Mouse (Mus musculus) erythroblast, embryonic 14.5 days (primary cell): ENCODE data around the gene Cdca8. TPM values are rescaled to one million over a fixed set of nuclear protein-coding genes. Genes with fewer than 3 reads are reported as not detected.
A peak's percentile ranks its signal among the peaks of the same experiment; 100 is the strongest.

Experiments
- H3K27me3 ChIP-seq: 2 replicates; pipeline ENCODE4 v1.6.1; 2012; ENCODE audit warnings: inconsistent platforms; ENCODE audit not compliant: control insufficient read depth
- H3K36me3 ChIP-seq: 2 replicates; pipeline ENCODE4 v1.6.1; 2012; ENCODE audit warnings: mild to moderate bottlenecking, inconsistent platforms; ENCODE audit not compliant: control insufficient read depth
- H3K4me1 ChIP-seq: 2 replicates; pipeline ENCODE4 v1.6.1; 2012; ENCODE audit warnings: inconsistent platforms; ENCODE audit not compliant: control insufficient read depth
- H3K4me3 ChIP-seq: replicated peaks from 2 replicates; pipeline ENCODE3; 2012; ENCODE audit warnings: moderate library complexity, mild to moderate bottlenecking, inconsistent platforms
- H3K9me3 ChIP-seq: 2 replicates; pipeline ENCODE4 v1.6.1; 2012; ENCODE audit warnings: low read length, inconsistent platforms, mixed read lengths; ENCODE audit not compliant: control insufficient read depth
- GATA1 ChIP-seq: IDR thresholded peaks from 2 replicates; pipeline ENCODE4 v1.6.1; 2012; ENCODE audit warnings: low read length, inconsistent platforms, mixed read lengths
- TAL1 ChIP-seq: IDR thresholded peaks from 3 replicates; pipeline ENCODE4 v1.6.1; 2012; ENCODE audit warnings: low read length, inconsistent platforms, mixed read lengths
- polyA plus RNA-seq: library from polyadenylated mRNA; stranded (reverse); fragments of >175 nt; gene quantifications from 2 replicates; pipeline ENCODE4 v1.2.3, GENCODE M21; 2012

The Cdca8 gene
- polyA plus RNA-seq, 1 experiment: 34.6 TPM

DNA sequence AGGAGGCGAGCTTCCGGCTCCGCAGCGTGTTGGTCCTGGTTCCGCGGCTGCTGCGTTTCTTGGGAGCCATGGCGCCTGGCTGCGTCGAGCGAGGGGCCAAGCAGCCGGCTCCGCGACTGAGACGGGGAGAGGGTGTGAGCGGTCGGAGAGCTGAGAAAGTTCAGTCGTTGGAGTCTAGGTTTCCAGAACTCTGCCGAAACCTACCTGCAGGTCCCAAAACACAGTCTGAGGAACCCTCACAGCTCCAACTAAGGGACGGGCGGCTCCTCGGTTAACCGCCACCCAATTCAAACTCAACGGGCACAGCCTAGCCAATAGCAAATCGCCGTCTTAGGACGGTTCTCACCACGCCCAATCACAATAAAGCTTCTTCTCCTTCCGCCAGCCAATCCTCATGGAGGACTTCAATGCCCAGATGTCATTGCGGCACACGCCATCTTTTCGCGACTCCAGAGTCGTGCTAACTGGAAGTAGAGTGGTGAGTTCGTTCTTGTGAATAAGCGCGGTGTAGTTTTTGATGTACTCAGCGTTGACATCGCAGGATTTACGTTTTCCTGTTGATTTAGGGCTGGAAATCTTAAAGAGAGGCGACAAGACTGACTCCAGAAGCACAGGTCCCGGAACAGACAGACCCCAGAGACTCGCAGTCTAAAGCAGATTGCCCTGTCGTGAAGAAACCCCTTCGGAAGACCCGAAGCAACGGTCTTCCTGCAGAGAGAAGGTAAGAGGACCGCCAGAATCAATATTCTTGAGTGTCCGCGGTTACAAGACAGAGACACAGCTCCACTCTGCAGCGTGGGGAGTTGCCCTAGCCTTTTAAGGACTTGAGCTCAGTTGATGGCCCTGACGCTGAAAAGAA is 2.3 kb downstream of the Cdca8 start, which contains the start of gene 9930104L06Rik:
Gene 9930104L06Rik, plus strand, starts transcription at position 436 of the 859 bp plus-strand sequence.
- no peak for TF ChIP-seq TAL1
- no peak for TF ChIP-seq GATA1
- peaks cover 26% of the 10 kb centered on the region for H3K4me1 ChIP-seq
- H3K27me3 ChIP-seq: no peaks in the 10 kb centered on the region
- peaks cover 44% of the 10 kb centered on the region for H3K36me3 ChIP-seq
- H3K9me3 ChIP-seq: no peaks in the 10 kb centered on the region
- peak within 1 kb of the TSS; percentile 70 for H3K4me3 ChIP-seq

DNA sequence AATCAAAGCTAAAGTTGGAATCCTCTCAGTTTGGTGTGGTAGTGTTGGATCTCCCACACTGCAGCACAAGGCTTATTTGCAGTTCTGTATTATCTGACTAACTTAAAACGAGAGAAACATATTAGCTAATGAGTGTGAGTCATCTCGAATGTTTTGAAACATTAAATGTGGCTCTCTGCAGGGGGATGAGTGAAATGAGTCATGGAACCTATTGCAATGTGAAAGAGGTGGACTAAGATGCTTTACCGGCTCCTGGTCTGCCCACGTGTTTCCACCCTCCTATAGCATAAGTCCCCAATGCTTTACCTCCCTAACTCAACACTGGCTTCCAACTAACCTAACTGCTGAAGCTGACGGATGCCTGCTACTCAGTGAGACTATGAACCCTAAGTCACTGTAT is 11.0 kb downstream of the Cdca8 start:
- Histone ChIP-seq H3K4me3 (no peak overlapping the region), H3K4me1 (peaks cover 6% of the 10 kb centered on the region), H3K27me3 (no peaks in the 10 kb centered on the region), H3K36me3 (peaks cover 84% of the 10 kb centered on the region), H3K9me3 (no peaks in the 10 kb centered on the region)
- TF ChIP-seq GATA1 (no peak), TAL1 (no peak)

DNA sequence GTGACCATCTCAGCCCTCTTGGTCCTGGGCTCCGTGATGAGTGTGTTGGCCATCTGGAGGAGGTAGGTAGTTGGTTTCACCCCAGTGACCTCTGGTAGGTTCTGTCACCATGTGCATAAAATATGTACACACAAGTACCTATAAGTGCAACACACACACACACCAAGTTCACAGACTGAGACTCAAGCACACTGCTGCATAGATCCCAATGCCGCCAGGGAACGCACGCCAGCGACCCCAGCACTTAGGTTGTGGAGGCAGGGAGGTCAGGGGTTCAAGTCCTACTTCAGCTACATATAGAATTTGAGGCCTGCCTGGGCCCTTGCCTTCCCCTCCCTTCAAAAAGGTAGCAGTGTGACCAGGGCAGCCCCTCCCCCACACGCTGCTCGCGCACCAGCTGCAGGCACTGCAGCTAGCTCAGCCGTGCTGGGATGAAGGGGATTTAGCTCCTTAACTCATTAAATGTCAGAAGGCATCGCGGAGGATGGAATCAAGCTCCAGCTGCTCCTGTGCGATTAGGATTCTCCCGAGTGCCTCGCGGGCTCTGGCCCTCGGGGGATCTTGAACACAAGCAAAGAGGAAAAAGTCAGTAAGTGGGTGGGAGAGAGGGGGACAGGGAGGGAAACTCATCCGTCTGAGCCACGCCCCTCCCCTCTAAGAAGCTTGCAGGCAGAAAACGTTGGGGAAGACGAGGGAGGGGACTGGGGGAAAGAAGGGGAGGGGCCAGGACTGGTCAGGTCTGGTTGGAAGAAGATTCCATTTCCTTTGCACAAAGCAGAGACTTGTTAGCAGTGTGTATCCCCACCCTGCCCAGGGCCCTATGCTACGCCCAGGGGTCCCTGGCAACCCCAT is 32.9 kb downstream of the Cdca8 start:
- H3K4me1 ChIP-seq: no peaks in the 10 kb centered on the region; the same call in none of the 2 replicates
- H3K9me3 ChIP-seq: no peaks in the 10 kb centered on the region; the same call in none of the 2 replicates
- H3K27me3 ChIP-seq: peaks cover 21% of the 10 kb centered on the region
- TF ChIP-seq TAL1 (no peak), GATA1 (no peak)
- no peaks in the 10 kb centered on the region for H3K36me3 ChIP-seq
- no peak overlapping the region for H3K4me3 ChIP-seq

DNA sequence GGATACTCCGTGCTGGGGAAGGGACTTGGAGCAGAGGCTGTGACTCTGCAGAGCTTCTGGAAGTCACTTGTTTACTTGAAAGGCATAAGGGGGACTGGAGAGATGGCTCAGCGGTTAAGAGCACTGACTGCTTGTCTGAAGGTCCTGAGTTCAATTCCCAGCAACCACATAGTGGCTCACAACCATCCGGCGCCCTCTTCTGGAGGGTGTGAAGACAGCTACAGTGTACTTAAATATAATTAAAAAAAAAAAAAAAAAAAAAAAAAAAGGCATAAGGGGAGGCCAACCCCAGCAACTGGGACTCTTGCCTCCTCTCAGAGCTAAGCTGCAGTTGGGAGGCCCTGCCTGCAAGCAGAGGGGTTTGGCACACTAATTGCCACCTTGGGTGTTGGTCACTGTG is 33.7 kb downstream of the Cdca8 start:
- H3K9me3 ChIP-seq: no peaks in the 10 kb centered on the region; the same call in 1 of the 2 replicates
- TF ChIP-seq TAL1 (no peak), GATA1 (no peak)
- H3K4me3 ChIP-seq: no peak overlapping the region
- H3K27me3 ChIP-seq: peaks cover 21% of the 10 kb centered on the region
- H3K36me3 ChIP-seq: no peaks in the 10 kb centered on the region
- H3K4me1 ChIP-seq: peaks cover 2% of the 10 kb centered on the region

- peaks cover 40% of the 10 kb centered on the region for H3K27me3 ChIP-seq
- H3K36me3 ChIP-seq: no peaks in the 10 kb centered on the region
- no peaks in the 10 kb centered on the region for H3K9me3 ChIP-seq
- peaks cover 9% of the 10 kb centered on the region for H3K4me1 ChIP-seq
- no peak overlapping the region for H3K4me3 ChIP-seq
- TF ChIP-seq TAL1 (no peak), GATA1 (no peak)
These were observed 39.2 kb downstream of the Cdca8 start for GRCm38 (mm10) chr4:124899906-124900305.

DNA sequence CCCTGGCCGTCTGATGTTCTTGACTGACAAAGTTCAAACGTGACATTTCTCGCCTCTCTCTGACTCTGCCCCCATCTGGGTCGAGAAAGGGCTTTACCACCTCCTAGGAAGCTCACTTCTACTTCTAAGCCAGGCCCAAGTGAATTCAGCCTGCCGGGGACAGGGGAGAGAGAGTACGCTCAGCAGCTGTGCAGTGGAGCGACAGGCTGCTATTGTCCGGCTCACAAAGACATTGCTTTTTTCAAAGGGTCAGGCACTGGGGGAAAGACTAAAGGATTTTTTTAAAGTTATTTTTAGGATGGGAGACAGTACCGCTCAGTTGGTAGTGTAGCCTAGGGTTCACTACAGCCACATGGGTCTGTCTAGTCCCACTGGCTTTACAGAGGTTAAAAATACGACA is 40.7 kb downstream of the Cdca8 start:
- Histone ChIP-seq H3K4me3 (no peak overlapping the region), H3K36me3 (no peaks in the 10 kb centered on the region), H3K9me3 (no peaks in the 10 kb centered on the region; the same call in 1 of the 2 replicates), H3K27me3 (peaks cover 47% of the 10 kb centered on the region), H3K4me1 (peaks cover 9% of the 10 kb centered on the region)
- TF ChIP-seq TAL1 (no peak), GATA1 (no peak)

GRCm38 (mm10) chr4:124894508-124895428 is 44.3 kb downstream of the Cdca8 start:
- Histone ChIP-seq H3K27me3 (peaks cover 60% of the 10 kb centered on the region), H3K4me1 (peaks cover 4% of the 10 kb centered on the region), H3K9me3 (no peaks in the 10 kb centered on the region; the same call in 1 of the 2 replicates), H3K4me3 (no peak overlapping the region), H3K36me3 (no peaks in the 10 kb centered on the region)
- TF ChIP-seq GATA1: no peak
- no peak for TF ChIP-seq TAL1

- H3K27me3 ChIP-seq: peaks cover 62% of the 10 kb centered on the region
These were observed 45.3 kb downstream of the Cdca8 start for GRCm38 (mm10) chr4:124893769-124894168.

More at GRCm38 (mm10) chr4:124893769-124894168, 45.3 kb downstream of the Cdca8 start:
- TF ChIP-seq TAL1: no peak
- no peaks in the 10 kb centered on the region; the same call in 1 of the 2 replicates for H3K9me3 ChIP-seq
- H3K4me1 ChIP-seq: no peaks in the 10 kb centered on the region
- no peak overlapping the region for H3K4me3 ChIP-seq
- no peaks in the 10 kb centered on the region for H3K36me3 ChIP-seq
